Mouse (Mus musculus) embryonic facial prominence, embryonic 14.5 days (tissue): Measurements from ENCODE around the gene Hoxd8. TPM values are rescaled to one million over a fixed set of nuclear protein-coding genes. Genes with fewer than 3 reads are reported as not detected.

Experiments
- ATAC-seq: fragments of 200-750 bp; cut with Nextera tagmentation; 2 replicates; pipeline ENCODE4 v1.8.0; 2017; ENCODE audit warnings: low read depth, moderate number of reproducible peaks, moderate TSS enrichment
- DNase-seq: peaks from one replicate; pipeline ENCODE4 v3.0.0-alpha.2; 2015; ENCODE audit warnings: low spot score
- H3K27ac ChIP-seq: fragments of 300-500 bp; sonication (generic); replicated peaks from 2 replicates; pipeline ENCODE4 v1.5.1; 2014; ENCODE audit warnings: low read depth, mild to moderate bottlenecking, low read length, moderate library complexity
- H3K27me3 ChIP-seq: fragments of 300-500 bp; sonication (generic); replicated peaks from 2 replicates; pipeline ENCODE4 v1.6.1; 2014; ENCODE audit warnings: low read length; ENCODE audit not compliant: control insufficient read depth, insufficient read depth
- H3K36me3 ChIP-seq: fragments of 300-500 bp; sonication (generic); 2 replicates; pipeline ENCODE4 v1.6.1; 2014; ENCODE audit warnings: low read length, mixed read lengths; ENCODE audit not compliant: control insufficient read depth, insufficient read depth
- H3K4me1 ChIP-seq: fragments of 300-500 bp; sonication (generic); 2 replicates; pipeline ENCODE4 v1.6.1; 2014; ENCODE audit warnings: antibody characterized with exemption, low read length; ENCODE audit not compliant: control insufficient read depth, insufficient read depth
- H3K4me2 ChIP-seq: fragments of 300-500 bp; sonication (generic); 2 replicates; pipeline ENCODE4 v1.6.1; 2014; ENCODE audit warnings: low read depth, mild to moderate bottlenecking, low read length, moderate library complexity, mixed read lengths
- H3K4me3 ChIP-seq: fragments of 300-500 bp; sonication (generic); 2 replicates; pipeline ENCODE4 v1.5.1; 2014; ENCODE audit warnings: low read depth, mild to moderate bottlenecking, low read length
- H3K9ac ChIP-seq: fragments of 300-500 bp; sonication (generic); 2 replicates; pipeline ENCODE4 v1.6.1; 2014; ENCODE audit warnings: low read depth, mild to moderate bottlenecking, low read length, moderate library complexity, mixed read lengths
- H3K9me3 ChIP-seq: fragments of 300-500 bp; sonication (generic); 2 replicates; pipeline ENCODE4 v1.6.1; 2016; ENCODE audit warnings: low read length; ENCODE audit not compliant: control insufficient read depth
- WGBS: fragments of 180-500 bp; shearing (Covaris S2); extraction: QIAGEN DNeasy Blood & Tissue Kit; methylation state at CpG from one replicate; pipeline ENCODE4 v1.1.7; 2014; 5-methylcytosine and 5-hydroxymethylcytosine counted together
- polyA plus RNA-seq: library from polyadenylated mRNA; unstranded; fragments of >200 nt; fragmentation: Nextera tagmentation; extraction: Ambion mirVana; gene quantifications from 2 replicates; pipeline ENCODE4 v1.2.1, GENCODE M21; 2014

Hoxd8 gene
- polyA plus RNA-seq, 1 experiment from 2014 or later = 8.7 TPM

DNA sequence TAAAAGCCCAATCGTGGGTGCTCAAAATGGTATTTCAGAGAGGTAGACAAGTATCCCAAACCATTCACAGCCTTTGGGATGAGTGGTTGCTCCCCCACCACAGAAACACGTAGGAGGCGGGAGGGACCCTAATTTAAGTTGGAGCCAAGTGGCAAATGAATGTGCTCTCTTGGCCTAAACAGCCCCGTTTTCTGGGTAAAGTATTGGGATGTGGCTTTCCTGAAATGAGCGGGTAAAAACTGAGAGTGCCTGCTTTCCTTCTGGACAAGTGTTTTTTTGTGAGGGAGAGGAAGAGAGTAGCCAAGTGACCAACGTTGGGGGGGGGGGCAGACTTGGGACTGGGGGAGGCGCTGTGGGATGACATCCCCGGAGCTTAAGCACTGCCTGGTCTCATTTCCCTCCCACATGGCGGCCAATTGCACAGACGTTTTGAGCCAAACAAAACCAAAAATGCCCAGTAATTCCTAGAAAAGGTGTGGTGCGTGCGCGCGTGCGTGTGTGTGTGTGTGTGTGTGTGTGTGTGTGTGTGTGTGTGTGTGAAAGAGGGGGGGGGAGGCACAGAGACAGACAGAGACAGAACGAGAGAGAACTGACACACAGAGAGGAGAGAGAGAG lies 6.6 kb downstream of the Hoxd8 start:
- Histone ChIP-seq H3K9ac (no peak overlapping the region), H3K4me1 (peaks cover 2% of the 10 kb centered on the region; the same call in 1 of the 2 replicates), H3K36me3 (no peaks in the 10 kb centered on the region), H3K27ac (no peak overlapping the region), H3K4me3 (peak overlapping the region; percentile 42; the same call in 1 of the 2 replicates), H3K9me3 (no peaks in the 10 kb centered on the region), H3K4me2 (peak overlapping the region; percentile 21), H3K27me3 (peaks cover 99% of the 10 kb centered on the region)
- ATAC-seq (no peak), DNase-seq (no peak)
- 2% methylated on average over 16 of the region's 16 CpGs for WGBS

DNA sequence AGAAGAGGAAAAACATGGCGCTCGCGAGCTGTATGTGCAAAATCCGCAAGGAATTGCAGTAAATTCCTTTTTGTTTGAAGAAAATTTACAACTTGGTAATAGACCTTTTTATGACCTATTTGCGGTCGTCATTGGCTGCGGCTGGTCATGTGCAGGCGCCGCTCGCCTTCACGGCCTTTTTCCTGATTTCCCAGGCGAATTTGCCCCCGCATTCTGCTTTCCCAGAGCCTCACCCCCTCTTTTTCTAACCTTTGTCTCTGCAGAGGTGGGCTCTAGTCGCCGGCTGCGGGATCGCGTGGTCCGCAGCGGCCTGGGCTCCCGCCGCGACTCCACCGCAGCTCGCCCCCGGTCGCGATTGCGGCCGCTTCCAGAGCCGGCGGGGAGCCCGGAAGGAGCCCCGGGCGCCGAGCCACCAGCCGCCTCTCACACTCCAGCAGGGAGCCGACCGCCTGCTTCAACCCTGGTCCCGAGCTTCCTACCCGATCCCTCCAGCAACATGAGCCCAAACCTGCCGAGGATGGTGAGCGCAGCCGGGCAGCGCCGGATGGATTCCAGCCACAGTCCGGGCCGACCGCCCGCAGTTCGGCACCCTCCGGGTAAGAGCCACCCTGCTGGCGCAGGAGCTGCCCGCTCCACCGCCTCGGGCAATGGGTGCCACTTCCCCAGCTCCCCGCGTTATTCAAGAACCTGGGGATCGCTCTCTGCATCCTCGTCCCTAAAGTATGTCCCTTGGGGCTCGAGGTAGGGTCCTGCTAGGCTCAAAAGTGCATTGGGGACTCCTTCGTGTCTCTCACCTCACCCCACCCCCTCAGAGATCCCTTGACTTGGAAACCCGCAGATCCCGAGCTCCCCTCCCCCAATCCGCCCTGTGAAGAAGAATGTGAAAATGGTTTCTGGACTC lies 7.6 kb downstream of the Hoxd8 start, which contains the start of the genes Hoxd3 and Hoxd4:
Gene Hoxd3, plus strand, starts transcription at position 207 of the 901 bp plus-strand sequence.
Gene Hoxd4, plus strand, starts transcription at position 209 of the 901 bp plus-strand sequence.
- Histone ChIP-seq H3K4me2 (peak within 1 kb of the TSS; percentile 53), H3K9ac (peak within 1 kb of the TSS; percentile 51), H3K9me3 (no peaks in the 10 kb centered on the region), H3K36me3 (no peaks in the 10 kb centered on the region), H3K27me3 (peaks cover 99% of the 10 kb centered on the region), H3K4me1 (peaks cover 2% of the 10 kb centered on the region; the same call in 1 of the 2 replicates), H3K4me3 (peak within 1 kb of the TSS; percentile 42), H3K27ac (0 out of 2 replicates have a peak within 1 kb of the TSS, but pooled peaks have one; percentile 13)
- 1% methylated on average over 48 of the region's 65 CpGs for WGBS
- no peak for ATAC-seq
- no peak for DNase-seq

DNA sequence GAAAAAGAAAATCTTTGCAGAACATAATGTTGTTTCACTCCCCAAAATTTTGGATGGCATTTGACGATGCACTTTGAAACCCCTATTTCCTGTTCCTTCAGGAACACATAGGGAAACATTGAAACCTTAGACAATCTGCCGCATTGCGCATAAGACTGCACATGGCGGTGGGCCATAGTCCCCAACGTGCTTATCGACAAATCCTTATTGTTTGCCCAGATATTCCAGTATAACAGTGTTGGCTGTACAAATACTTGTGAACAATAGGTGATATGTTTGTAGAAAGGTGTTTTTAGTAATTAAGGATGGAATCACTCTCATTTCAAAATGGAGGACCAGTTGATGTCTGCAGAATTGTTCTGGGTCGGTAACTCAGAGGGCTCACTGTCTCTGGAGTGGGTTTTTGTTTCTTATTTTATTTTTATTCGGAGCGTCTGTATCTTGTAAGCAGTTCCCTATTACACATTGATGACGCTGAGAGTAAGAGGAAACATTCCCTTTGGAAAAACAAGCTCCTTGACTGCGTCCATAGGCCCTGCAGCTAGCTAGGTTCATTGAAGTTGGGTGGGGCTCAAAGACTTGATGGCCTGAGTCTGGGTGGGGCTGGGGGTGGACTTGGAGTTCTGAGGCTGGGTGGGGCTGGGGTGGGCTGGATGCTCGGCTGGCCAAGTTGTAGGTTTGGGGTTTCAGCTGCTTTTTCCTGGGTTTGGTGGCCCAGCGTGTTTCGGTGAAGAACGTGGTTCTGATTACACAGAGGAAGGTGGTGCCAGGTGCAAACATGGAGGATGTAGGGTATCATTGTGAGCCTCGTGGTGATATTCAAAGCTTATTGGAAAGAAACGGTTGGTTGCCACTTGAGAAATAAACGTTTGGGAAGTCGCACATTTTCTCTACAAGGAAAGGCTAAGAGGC lies 9.1 kb downstream of the Hoxd8 start:
- Histone ChIP-seq H3K9me3 (no peaks in the 10 kb centered on the region), H3K9ac (no peak overlapping the region), H3K27me3 (peaks cover 100% of the 10 kb centered on the region), H3K4me3 (no peak overlapping the region), H3K4me1 (peaks cover 2% of the 10 kb centered on the region; the same call in 1 of the 2 replicates), H3K27ac (no peak overlapping the region), H3K4me2 (peak overlapping the region; percentile 18; the same call in 1 of the 2 replicates), H3K36me3 (no peaks in the 10 kb centered on the region)
- 7% methylated on average over 19 of the region's 19 CpGs for WGBS
- no peak for DNase-seq
- ATAC-seq = no peak

DNA sequence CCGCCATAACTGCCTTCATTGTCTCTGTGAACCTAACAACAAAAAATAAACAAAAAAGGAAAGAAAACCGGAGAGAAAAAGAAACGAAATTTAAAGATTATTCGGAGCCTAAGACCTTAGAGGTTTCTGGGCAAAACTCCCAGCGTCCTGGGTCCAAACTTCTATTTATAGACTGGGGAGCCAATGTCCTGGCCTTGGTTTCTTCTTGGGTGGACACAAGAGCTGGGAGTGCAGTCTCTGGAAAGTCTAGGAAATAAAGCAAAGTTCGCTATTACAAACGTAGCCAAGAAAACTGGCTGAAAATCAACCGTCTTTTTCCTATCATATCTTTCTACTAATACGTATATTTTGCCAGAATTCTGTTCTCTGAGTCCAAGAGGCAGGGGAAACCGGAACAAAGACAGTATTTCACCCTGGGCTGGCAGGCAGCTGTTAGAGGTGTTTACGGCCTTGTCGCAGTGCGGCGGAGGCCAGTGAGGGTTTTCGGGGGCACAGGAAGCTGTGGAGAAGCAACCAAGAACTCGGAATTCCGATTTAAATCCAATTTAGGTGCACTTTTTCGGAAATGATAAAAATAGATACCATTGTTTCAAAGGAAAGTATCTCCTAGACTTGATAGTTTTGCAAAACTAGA lies 9.9 kb downstream of the Hoxd8 start:
- no peak overlapping the region; the same call in 1 of the 2 replicates for H3K27ac ChIP-seq
- DNase-seq (no peak), ATAC-seq (no peak)
- H3K4me3 ChIP-seq = no peak overlapping the region
- no peaks in the 10 kb centered on the region for H3K9me3 ChIP-seq
- peaks cover 2% of the 10 kb centered on the region; the same call in 1 of the 2 replicates for H3K4me1 ChIP-seq
- WGBS = 5% methylated on average over 18 of the region's 18 CpGs
- no peak overlapping the region for H3K9ac ChIP-seq
- no peaks in the 10 kb centered on the region for H3K36me3 ChIP-seq
- peak overlapping the region; percentile 18; the same call in 1 of the 2 replicates for H3K4me2 ChIP-seq
- H3K27me3 ChIP-seq = peaks cover 100% of the 10 kb centered on the region

DNA sequence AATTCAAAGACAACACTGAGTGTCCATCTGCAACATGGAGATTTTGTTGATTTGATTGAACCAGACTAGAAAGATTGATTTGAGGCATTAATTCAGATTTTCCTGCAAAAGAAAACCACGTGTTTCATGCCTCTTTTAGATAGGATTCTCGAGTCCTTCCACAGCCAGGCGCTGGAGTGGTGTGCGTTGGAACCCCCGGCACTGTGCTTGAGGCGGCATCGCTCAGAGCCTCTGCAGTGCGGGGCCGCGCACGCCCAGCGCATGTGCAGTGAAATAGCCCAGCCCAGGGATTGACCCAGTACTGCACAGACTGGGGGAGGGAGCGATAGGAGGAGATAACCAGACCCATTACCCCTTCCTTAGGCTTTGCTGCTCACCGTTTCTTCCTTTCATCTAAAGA lies 10.5 kb downstream of the Hoxd8 start:
- no peaks in the 10 kb centered on the region for H3K9me3 ChIP-seq
- no peak for ATAC-seq
- H3K27ac ChIP-seq = no peak overlapping the region
- H3K27me3 ChIP-seq = peaks cover 100% of the 10 kb centered on the region
- H3K4me1 ChIP-seq = peaks cover 2% of the 10 kb centered on the region; the same call in 1 of the 2 replicates
- H3K9ac ChIP-seq = no peak overlapping the region
- 2% methylated on average over 14 of the region's 14 CpGs for WGBS
- no peak overlapping the region for H3K4me3 ChIP-seq
- no peaks in the 10 kb centered on the region for H3K36me3 ChIP-seq
- no peak for DNase-seq
- H3K4me2 ChIP-seq = peak overlapping the region; percentile 18; the same call in 1 of the 2 replicates

DNA sequence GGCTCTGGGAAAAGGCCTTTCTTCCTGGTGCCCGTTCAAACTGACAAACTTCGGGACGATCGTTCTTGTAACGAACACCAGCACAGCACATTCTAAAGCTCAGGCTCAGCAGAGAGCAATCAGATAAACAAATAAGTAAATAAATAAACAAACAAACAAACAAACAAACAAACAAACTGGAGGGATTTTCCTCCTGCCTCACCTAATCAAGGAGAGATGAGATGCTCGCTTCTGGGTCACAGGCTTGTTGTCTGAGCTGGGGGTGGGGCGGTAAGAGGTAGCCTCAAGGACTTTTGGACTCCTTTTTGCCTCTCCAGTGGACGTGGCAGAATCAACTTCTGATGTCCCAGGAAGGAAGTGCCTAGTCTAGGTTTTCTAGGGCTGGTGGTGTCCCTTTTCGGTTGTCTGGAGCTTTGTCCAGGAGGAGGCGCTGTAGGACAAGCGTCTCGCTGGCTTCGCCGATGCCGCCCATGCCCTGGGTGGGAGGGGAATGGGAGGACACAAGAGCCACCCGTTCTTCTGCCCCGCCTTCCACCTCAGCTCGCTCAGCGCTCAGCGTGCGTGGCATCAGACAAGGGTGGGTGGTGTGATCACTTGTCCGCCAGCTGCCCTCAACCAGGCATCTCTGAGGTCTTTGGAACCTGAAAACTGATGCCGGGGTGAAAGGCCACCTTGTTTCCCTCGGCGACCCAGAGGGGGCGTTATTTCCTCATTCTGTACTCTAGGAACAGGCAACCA lies 11.3 kb downstream of the Hoxd8 start:
- H3K4me3 ChIP-seq = peak overlapping the region; percentile 32
- ATAC-seq (peak; percentile 85), DNase-seq (peak; percentile 92)
- peaks cover 99% of the 10 kb centered on the region for H3K27me3 ChIP-seq
- no peak overlapping the region for H3K27ac ChIP-seq
- H3K9me3 ChIP-seq = no peaks in the 10 kb centered on the region
- H3K9ac ChIP-seq = no peak overlapping the region
- H3K36me3 ChIP-seq = no peaks in the 10 kb centered on the region
- peak overlapping the region; percentile 53 for H3K4me2 ChIP-seq
- 3% methylated on average over 26 of the region's 26 CpGs for WGBS
- H3K4me1 ChIP-seq = peaks cover 2% of the 10 kb centered on the region; the same call in 1 of the 2 replicates

DNA sequence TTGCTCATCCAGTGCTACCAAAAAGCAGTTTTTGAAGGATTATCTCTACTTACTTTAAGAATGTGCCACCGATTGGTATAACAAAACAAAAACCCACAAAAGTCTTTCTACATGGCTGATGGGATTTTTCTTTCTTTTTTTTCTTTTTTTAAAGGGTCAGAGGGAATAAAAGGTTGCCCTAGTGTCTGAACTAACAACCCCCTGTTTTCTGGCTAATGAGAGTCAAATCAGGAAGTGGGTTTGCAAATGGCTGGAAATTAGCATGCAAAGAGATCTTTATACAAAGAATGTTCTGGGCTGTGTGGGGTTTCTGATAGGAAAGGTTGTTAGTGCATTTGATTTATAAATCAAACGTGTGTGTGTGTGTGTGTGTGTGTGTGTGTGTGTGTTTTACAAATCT lies 16.0 kb downstream of the Hoxd8 start:
- no peaks in the 10 kb centered on the region for H3K36me3 ChIP-seq
- no peak for ATAC-seq

More for the DNA sequence above, 16.0 kb downstream of the Hoxd8 start:
- H3K27me3 ChIP-seq = peaks cover 99% of the 10 kb centered on the region
- no peak overlapping the region for H3K4me2 ChIP-seq
- H3K4me1 ChIP-seq = 0 out of 2 replicates have a peak, but pooled peaks cover 2% of the 10 kb centered on the region
- DNase-seq = no peak
- H3K9ac ChIP-seq = no peak overlapping the region
- no peak overlapping the region for H3K4me3 ChIP-seq
- 18% methylated on average over 2 of the region's 2 CpGs for whole genome bisulfite sequencing
- H3K27ac ChIP-seq = no peak overlapping the region
- no peaks in the 10 kb centered on the region for H3K9me3 ChIP-seq
